Mouse (Mus musculus): ENCODE results near the gene Olfr1042. TPM values are rescaled to one million over a fixed set of nuclear protein-coding genes. Genes with fewer than 3 reads are reported as not detected.

Olfr1042 gene
- not detected in 2 replicates for polyA plus RNA-seq (2021; fragmentation: Nextera tagmentation)
- long read RNA-seq, experiment 1: 0 reads
- long read RNA-seq, experiment 2: 0 reads

DNA sequence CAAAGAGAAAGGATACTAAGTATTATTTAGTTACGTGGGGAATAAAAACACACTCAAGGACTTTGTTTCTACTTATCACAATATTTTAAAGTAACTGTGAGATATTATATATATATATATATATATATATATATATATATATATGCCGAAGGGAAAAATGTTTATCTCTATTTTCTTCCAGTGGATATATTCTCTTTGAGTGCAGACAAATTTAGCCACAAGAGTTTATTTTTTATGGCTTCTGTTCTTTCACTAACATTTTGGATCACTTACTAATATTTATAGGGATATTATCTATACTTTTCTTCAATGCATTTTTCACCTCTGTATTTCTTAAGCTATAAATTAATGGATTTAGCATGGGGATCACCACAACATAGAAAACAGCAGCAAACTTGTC lies at the start of gene Olfr1042:
Olfr1042 (minus strand) TSS at position 101 of the 400 bp plus-strand sequence.

DNA sequence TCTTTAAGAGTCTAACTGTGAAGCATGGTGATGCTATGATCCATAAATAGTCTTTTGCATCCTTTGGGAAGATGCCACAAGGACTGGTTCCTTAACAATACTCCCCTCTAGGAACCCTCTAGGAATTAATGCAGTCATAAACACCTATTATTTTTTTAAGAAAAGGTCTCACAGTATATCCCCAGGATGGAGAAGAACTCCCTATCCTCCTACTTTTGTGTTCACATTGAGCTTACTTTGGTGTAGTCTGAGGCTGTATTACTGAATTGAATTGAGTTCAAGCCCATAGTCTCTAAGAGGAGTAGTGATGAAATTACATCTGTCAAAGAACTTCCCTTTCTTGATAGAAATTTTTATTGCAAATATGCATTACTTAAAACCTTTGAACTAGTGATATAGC lies 41.3 kb upstream of the Olfr1042 start, which contains the start of gene Olfr1045:
Olfr1045 (minus strand) TSS at position 101 of the 400 bp plus-strand sequence.

DNA sequence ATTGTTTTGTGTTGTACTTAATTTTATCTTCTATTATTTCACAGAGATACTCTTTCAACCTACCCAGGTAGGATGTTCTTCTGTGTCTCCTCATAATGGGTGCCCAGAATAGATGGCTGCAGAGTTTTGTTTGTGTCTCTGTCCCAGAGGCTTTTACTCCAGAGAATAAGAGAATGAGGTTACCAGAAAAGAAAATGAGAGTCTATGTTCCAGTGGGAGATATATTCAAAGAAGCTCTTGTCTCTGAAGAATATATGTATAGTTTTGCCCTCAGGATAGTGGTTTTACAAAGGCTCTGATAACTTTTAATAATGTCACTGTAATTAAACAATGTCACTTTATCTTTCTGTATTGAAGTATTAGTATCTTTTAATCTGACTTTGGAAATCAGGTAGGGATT lies 23.9 kb upstream of the Olfr1042 start, which contains the start of gene Olfr52:
Olfr52 (minus strand) TSS at position 101 of the 400 bp plus-strand sequence.

DNA sequence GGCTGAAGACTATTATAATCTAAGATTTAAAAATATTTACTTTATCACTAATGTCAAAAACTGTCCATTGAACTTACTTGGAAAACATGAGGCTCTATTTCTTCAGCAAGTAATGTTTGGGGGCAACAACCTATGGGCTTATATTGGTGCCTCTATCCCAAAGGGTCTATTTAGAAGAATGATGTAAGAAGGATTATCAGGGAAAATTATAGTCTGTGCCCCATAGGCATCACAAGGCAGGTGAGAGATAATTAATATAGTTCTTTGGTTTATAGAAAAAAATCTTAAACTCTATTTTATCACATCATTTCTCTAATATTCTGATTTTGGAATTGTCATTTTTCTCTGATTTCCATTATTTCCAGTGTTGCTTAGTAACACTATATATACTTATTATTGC lies 16.1 kb upstream of the Olfr1042 start, which contains the start of gene Olfr1044:
Olfr1044 (minus strand) TSS at position 101 of the 400 bp plus-strand sequence.

DNA sequence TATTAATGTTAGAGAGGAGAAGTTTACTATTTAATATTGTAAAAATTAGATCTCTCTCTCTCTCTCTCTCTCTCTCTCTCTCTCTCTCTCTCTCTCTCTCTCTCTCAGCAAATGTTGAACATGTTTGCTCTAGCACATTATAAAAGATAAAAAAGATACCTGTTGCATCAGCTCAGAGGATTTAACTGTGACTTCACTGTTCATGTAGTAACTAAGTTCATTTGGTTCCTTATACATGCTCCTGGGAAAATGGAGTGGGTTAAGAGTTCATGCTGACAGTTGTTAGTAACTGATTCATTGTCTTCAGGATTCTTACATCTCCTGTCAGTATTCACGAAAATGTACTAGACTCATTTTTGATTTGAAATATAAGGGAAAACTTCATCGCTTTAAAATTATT lies 5.8 kb upstream of the Olfr1042 start, which contains the start of gene Olfr1043:
Olfr1043 (minus strand) TSS at position 101 of the 400 bp plus-strand sequence.

DNA sequence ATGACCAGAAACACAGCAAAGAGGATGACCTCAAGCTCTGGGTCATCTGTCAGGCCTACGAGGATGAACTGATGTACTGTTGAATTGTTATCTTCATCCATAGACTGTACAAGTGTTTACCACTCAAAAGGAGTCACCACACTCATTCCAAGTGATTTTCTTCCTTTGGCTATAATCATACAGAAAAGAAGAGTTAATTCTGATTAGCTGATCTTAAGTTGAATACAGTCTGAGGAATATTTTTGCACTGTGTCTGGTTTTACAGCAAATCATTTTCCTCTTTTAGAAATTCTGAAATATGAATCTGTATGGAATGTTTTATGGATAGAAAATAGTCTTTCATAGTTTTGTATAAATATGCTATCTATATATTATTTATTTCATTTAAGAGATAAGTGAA lies 15.0 kb downstream of the Olfr1042 start, which contains the start of gene Olfr1040:
Olfr1040 (minus strand) TSS at position 101 of the 400 bp plus-strand sequence.

DNA sequence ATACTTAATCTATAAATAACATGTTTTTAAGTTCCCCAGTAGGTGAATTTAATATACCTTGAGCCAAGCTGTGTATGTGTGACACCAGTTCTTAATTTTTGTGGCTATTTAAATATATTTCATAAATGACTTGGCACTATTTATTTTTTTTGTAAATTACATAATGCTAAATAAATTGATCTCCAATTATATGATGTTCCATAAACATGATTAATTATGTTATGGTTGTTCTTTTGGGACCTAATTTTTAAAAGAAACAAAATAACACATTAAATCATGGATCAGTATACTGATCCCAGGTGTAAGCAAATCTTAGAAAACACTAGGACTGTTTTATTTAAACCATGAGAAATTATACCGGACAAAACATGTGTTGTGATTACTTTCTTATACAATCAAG lies 25.8 kb downstream of the Olfr1042 start, which contains the start of gene Olfr1039:
Olfr1039 (minus strand) TSS at position 101 of the 400 bp plus-strand sequence.

Other genes starting within 250 kb of the Olfr1042 start
- gene Olfr1025-ps1, start 246.6 kb downstream of the Olfr1042 start, polyA plus RNA-seq (2021; fragmentation: Nextera tagmentation): not detected in 2 replicates
- not detected in 2 replicates for gene Olfr1026, start 240.3 kb downstream of the Olfr1042 start, polyA plus RNA-seq (2021; fragmentation: Nextera tagmentation)
- gene Olfr1028, start 211.4 kb downstream of the Olfr1042 start, polyA plus RNA-seq (2021; fragmentation: Nextera tagmentation): not detected in 2 replicates
- gene Olfr1029, start 187.9 kb downstream of the Olfr1042 start, polyA plus RNA-seq (2021; fragmentation: Nextera tagmentation): not detected in 2 replicates
- gene Olfr1030, start 182.6 kb downstream of the Olfr1042 start, polyA plus RNA-seq (2021; fragmentation: Nextera tagmentation): not detected in 2 replicates
- gene Olfr1031, start 171.5 kb downstream of the Olfr1042 start, polyA plus RNA-seq (2021; fragmentation: Nextera tagmentation): not detected in 2 replicates
- gene Olfr1032, start 156.3 kb downstream of the Olfr1042 start, polyA plus RNA-seq (2021; fragmentation: Nextera tagmentation): not detected in 2 replicates
- not detected in 2 replicates for gene Olfr1033, start 141.2 kb downstream of the Olfr1042 start, polyA plus RNA-seq (2021; fragmentation: Nextera tagmentation)
- gene Olfr1034, start 116.0 kb downstream of the Olfr1042 start, polyA plus RNA-seq (2021; fragmentation: Nextera tagmentation): not detected in 2 replicates
- gene Olfr1036, start 87.8 kb downstream of the Olfr1042 start, polyA plus RNA-seq (2021; fragmentation: Nextera tagmentation): not detected in 2 replicates
- gene Olfr1037, start 74.5 kb downstream of the Olfr1042 start, polyA plus RNA-seq (2021; fragmentation: Nextera tagmentation): not detected in 2 replicates
- not detected in 2 replicates for gene Olfr1039, start 25.9 kb downstream of the Olfr1042 start, polyA plus RNA-seq (2021; fragmentation: Nextera tagmentation)
- gene Olfr1040, start 15.1 kb downstream of the Olfr1042 start, polyA plus RNA-seq (2021; fragmentation: Nextera tagmentation): not detected in 2 replicates
- gene Olfr1043, start 5.7 kb upstream of the Olfr1042 start, polyA plus RNA-seq (2021; fragmentation: Nextera tagmentation): not detected in 2 replicates
- gene Olfr1044, start 16.0 kb upstream of the Olfr1042 start, polyA plus RNA-seq (2021; fragmentation: Nextera tagmentation): not detected in 2 replicates
- not detected in 2 replicates for gene Olfr52, start 23.8 kb upstream of the Olfr1042 start, polyA plus RNA-seq (2021; fragmentation: Nextera tagmentation)
- not detected in 2 replicates for gene Olfr1045, start 41.2 kb upstream of the Olfr1042 start, polyA plus RNA-seq (2021; fragmentation: Nextera tagmentation)
- not detected in 2 replicates for gene Olfr1046, start 57.5 kb upstream of the Olfr1042 start, polyA plus RNA-seq (2021; fragmentation: Nextera tagmentation)
- gene Olfr1047, start 69.6 kb upstream of the Olfr1042 start, polyA plus RNA-seq (2021; fragmentation: Nextera tagmentation): not detected in 2 replicates
- gene Olfr1048, start 78.5 kb upstream of the Olfr1042 start, polyA plus RNA-seq (2021; fragmentation: Nextera tagmentation): not detected in 2 replicates
- gene Olfr1049, start 96.5 kb upstream of the Olfr1042 start, polyA plus RNA-seq (2021; fragmentation: Nextera tagmentation): not detected in 2 replicates
- not detected in 2 replicates for gene Olfr1051, start 117.2 kb upstream of the Olfr1042 start, polyA plus RNA-seq (2021; fragmentation: Nextera tagmentation)
- gene Olfr1052, start 130.6 kb upstream of the Olfr1042 start, polyA plus RNA-seq (2021; fragmentation: Nextera tagmentation): not detected in 2 replicates
- gene Olfr1053, start 153.4 kb upstream of the Olfr1042 start, polyA plus RNA-seq (2021; fragmentation: Nextera tagmentation): not detected in 2 replicates
- not detected in 2 replicates for gene Olfr1054, start 173.6 kb upstream of the Olfr1042 start, polyA plus RNA-seq (2021; fragmentation: Nextera tagmentation)
- gene Olfr1055, start 188.4 kb upstream of the Olfr1042 start, polyA plus RNA-seq (2021; fragmentation: Nextera tagmentation): not detected in 2 replicates
- gene Olfr1056, start 200.6 kb upstream of the Olfr1042 start, polyA plus RNA-seq (2021; fragmentation: Nextera tagmentation): not detected in 2 replicates
- not detected in 2 replicates for gene Olfr1057, start 216.6 kb upstream of the Olfr1042 start, polyA plus RNA-seq (2021; fragmentation: Nextera tagmentation)
- not detected in 2 replicates for gene Olfr1058, start 226.7 kb upstream of the Olfr1042 start, polyA plus RNA-seq (2021; fragmentation: Nextera tagmentation)

Data from left cerebral cortex, adult 6 months (tissue).